Mouse (Mus musculus): ENCODE data around the gene Prrg2. TPM values are rescaled to one million over a fixed set of nuclear protein-coding genes. Genes with fewer than 3 reads are reported as not detected.

Prrg2 gene
- total RNA-seq, 1 experiment = 11.4 TPM

GRCm38 (mm10) chr7:45037720-45038361 lies 24.6 kb downstream of the Prrg2 start:
- no peak overlapping the region for H3K9ac ChIP-seq (ENCODE audit: insufficient read depth, low read depth, low read length, poor library complexity, severe bottlenecking)
- in situ Hi-C loops (cut with MboI; ENCODE audit: low sequenced_read_pairs in 2 of 2, unreplicated experiment in 2 of 2) = no loop called here
- H3K4me3 ChIP-seq (ENCODE audit: insufficient read depth in 1 of 2, low read depth in 1 of 2, low read length in 2 of 2, poor library complexity in 1 of 2, severe bottlenecking in 1 of 2) = no peak overlapping the region
- no peak for DNase-seq (ENCODE audit: low read depth, low spot score)
- peaks cover 52% of the 10 kb centered on the region for H3K36me3 ChIP-seq (ENCODE audit: control insufficient read depth, insufficient read depth, low read length, poor library complexity, severe bottlenecking)
- no peak overlapping the region for H3K27ac ChIP-seq (ENCODE audit: insufficient read depth, low read depth, low read length, poor library complexity, severe bottlenecking)
- H3K9me3 ChIP-seq (ENCODE audit: control insufficient read depth, insufficient read depth, low read depth, low read length) = no peaks in the 10 kb centered on the region
- H3K4me1 ChIP-seq (ENCODE audit: control insufficient read depth in 2 of 2, insufficient read depth in 2 of 2, low read length in 2 of 2, poor library complexity in 1 of 2) = no peaks in the 10 kb centered on the region
- TF ChIP-seq ZNF384 (IDR thresholded peaks at IDR 0.05; ENCODE audit: low read depth, low read length) (no peak), MAFK (IDR thresholded peaks at IDR 0.05; ENCODE audit: insufficient read depth, low read depth, low read length) (no peak), HCFC1 (IDR thresholded peaks at IDR 0.05; ENCODE audit: borderline replicate concordance, insufficient read depth, low read length) (no peak), ZC3H11A (IDR thresholded peaks at IDR 0.05; ENCODE audit: borderline replicate concordance, low read depth, low read length) (no peak), CHD2 (IDR thresholded peaks at IDR 0.05; ENCODE audit: low read depth, low read length) (no peak)

GRCm38 (mm10) chr7:45036702-45037101 lies 25.8 kb downstream of the Prrg2 start:
- peaks cover 51% of the 10 kb centered on the region for H3K36me3 ChIP-seq (ENCODE audit: control insufficient read depth, insufficient read depth, low read length, poor library complexity, severe bottlenecking)
- no peak overlapping the region for H3K9ac ChIP-seq (ENCODE audit: insufficient read depth, low read depth, low read length, poor library complexity, severe bottlenecking)
- no peaks in the 10 kb centered on the region for H3K9me3 ChIP-seq (ENCODE audit: control insufficient read depth, insufficient read depth, low read depth, low read length)
- no peak for DNase-seq (ENCODE audit: low read depth, low spot score)
- TF ChIP-seq ZNF384 (IDR thresholded peaks at IDR 0.05; ENCODE audit: low read depth, low read length) = no peak
- no peak for TF ChIP-seq MAFK (IDR thresholded peaks at IDR 0.05; ENCODE audit: insufficient read depth, low read depth, low read length)
- TF ChIP-seq CHD2 (IDR thresholded peaks at IDR 0.05; ENCODE audit: low read depth, low read length) = no peak
- TF ChIP-seq ZC3H11A (IDR thresholded peaks at IDR 0.05; ENCODE audit: borderline replicate concordance, low read depth, low read length) = no peak
- no peak for TF ChIP-seq HCFC1 (IDR thresholded peaks at IDR 0.05; ENCODE audit: borderline replicate concordance, insufficient read depth, low read length)
- H3K4me3 ChIP-seq (ENCODE audit: insufficient read depth in 1 of 2, low read depth in 1 of 2, low read length in 2 of 2, poor library complexity in 1 of 2, severe bottlenecking in 1 of 2) = no peak overlapping the region
- no peaks in the 10 kb centered on the region for H3K4me1 ChIP-seq (ENCODE audit: control insufficient read depth in 2 of 2, insufficient read depth in 2 of 2, low read length in 2 of 2, poor library complexity in 1 of 2)
- in situ Hi-C loops (cut with MboI; ENCODE audit: low sequenced_read_pairs in 2 of 2, unreplicated experiment in 2 of 2) = no loop called here
- no peak overlapping the region for H3K27ac ChIP-seq (ENCODE audit: insufficient read depth, low read depth, low read length, poor library complexity, severe bottlenecking)

GRCm38 (mm10) chr7:45035631-45036030 lies 26.8 kb downstream of the Prrg2 start:
- Histone ChIP-seq H3K4me3 (ENCODE audit: insufficient read depth in 1 of 2, low read depth in 1 of 2, low read length in 2 of 2, poor library complexity in 1 of 2, severe bottlenecking in 1 of 2) (no peak overlapping the region), H3K4me1 (ENCODE audit: control insufficient read depth in 2 of 2, insufficient read depth in 2 of 2, low read length in 2 of 2, poor library complexity in 1 of 2) (no peaks in the 10 kb centered on the region), H3K9ac (ENCODE audit: insufficient read depth, low read depth, low read length, poor library complexity, severe bottlenecking) (no peak overlapping the region), H3K36me3 (ENCODE audit: control insufficient read depth, insufficient read depth, low read length, poor library complexity, severe bottlenecking) (peaks cover 55% of the 10 kb centered on the region), H3K9me3 (ENCODE audit: control insufficient read depth, insufficient read depth, low read depth, low read length) (no peaks in the 10 kb centered on the region), H3K27ac (ENCODE audit: insufficient read depth, low read depth, low read length, poor library complexity, severe bottlenecking) (no peak overlapping the region)
- TF ChIP-seq CHD2 (IDR thresholded peaks at IDR 0.05; ENCODE audit: low read depth, low read length) (no peak), ZC3H11A (IDR thresholded peaks at IDR 0.05; ENCODE audit: borderline replicate concordance, low read depth, low read length) (no peak), MAFK (IDR thresholded peaks at IDR 0.05; ENCODE audit: insufficient read depth, low read depth, low read length) (no peak), HCFC1 (IDR thresholded peaks at IDR 0.05; ENCODE audit: borderline replicate concordance, insufficient read depth, low read length) (no peak), ZNF384 (IDR thresholded peaks at IDR 0.05; ENCODE audit: low read depth, low read length) (no peak)
- DNase-seq (ENCODE audit: low read depth, low spot score) = no peak
- in situ Hi-C loops (cut with MboI; ENCODE audit: low sequenced_read_pairs in 2 of 2, unreplicated experiment in 2 of 2) = no loop called here

GRCm38 (mm10) chr7:45033722-45034359 lies 28.6 kb downstream of the Prrg2 start:
- H3K27ac ChIP-seq (ENCODE audit: insufficient read depth, low read depth, low read length, poor library complexity, severe bottlenecking) = no peak overlapping the region
- TF ChIP-seq CHD2 (IDR thresholded peaks at IDR 0.05; ENCODE audit: low read depth, low read length) = no peak
- TF ChIP-seq ZNF384 (IDR thresholded peaks at IDR 0.05; ENCODE audit: low read depth, low read length) = no peak
- TF ChIP-seq HCFC1 (IDR thresholded peaks at IDR 0.05; ENCODE audit: borderline replicate concordance, insufficient read depth, low read length) = no peak
- TF ChIP-seq ZC3H11A (IDR thresholded peaks at IDR 0.05; ENCODE audit: borderline replicate concordance, low read depth, low read length) = no peak
- TF ChIP-seq MAFK (IDR thresholded peaks at IDR 0.05; ENCODE audit: insufficient read depth, low read depth, low read length) = no peak
- H3K9me3 ChIP-seq (ENCODE audit: control insufficient read depth, insufficient read depth, low read depth, low read length) = no peaks in the 10 kb centered on the region
- no peak overlapping the region for H3K4me3 ChIP-seq (ENCODE audit: insufficient read depth in 1 of 2, low read depth in 1 of 2, low read length in 2 of 2, poor library complexity in 1 of 2, severe bottlenecking in 1 of 2)
- no peak overlapping the region for H3K9ac ChIP-seq (ENCODE audit: insufficient read depth, low read depth, low read length, poor library complexity, severe bottlenecking)
- DNase-seq (ENCODE audit: low read depth, low spot score) = no peak
- peaks cover 59% of the 10 kb centered on the region for H3K36me3 ChIP-seq (ENCODE audit: control insufficient read depth, insufficient read depth, low read length, poor library complexity, severe bottlenecking)
- in situ Hi-C loops (cut with MboI; ENCODE audit: low sequenced_read_pairs in 2 of 2, unreplicated experiment in 2 of 2) = no loop called here
- H3K4me1 ChIP-seq (ENCODE audit: control insufficient read depth in 2 of 2, insufficient read depth in 2 of 2, low read length in 2 of 2, poor library complexity in 1 of 2) = no peaks in the 10 kb centered on the region
